Mouse (Mus musculus): ENCODE data around the gene Ttf2. TPM values are rescaled to one million over a fixed set of nuclear protein-coding genes. Genes with fewer than 3 reads are reported as not detected.
A peak's percentile ranks its signal among the peaks of the same experiment; 100 is the strongest.

Ttf2 gene
- polyA plus RNA-seq, 1 experiment from 2014 or later = 3.6 TPM

DNA sequence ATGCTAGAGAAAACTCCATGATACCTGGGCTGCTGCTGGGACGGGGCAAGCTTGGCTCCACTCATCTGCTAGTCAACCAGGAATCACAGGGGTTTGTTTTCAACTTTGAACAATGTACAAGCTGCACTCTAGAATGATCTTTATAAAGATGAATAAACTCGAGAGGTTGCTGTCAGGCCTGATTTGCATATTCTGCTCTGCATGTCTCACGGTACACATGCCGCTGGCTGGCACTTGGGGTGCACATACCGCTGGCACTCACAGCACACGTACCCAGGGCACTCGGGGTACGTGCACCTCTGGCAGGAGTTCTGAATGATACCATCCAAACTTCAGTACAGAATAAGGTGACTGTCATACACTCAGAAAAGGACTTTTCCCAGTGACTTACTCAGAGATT lies 43.1 kb upstream of the Ttf2 start:
- ATAC-seq (no peak), DNase-seq (ENCODE audit: low spot score) (no peak)
- Histone ChIP-seq H3K9me3 (ENCODE audit: low read length) (no peaks in the 10 kb centered on the region), H3K4me2 (replicated peaks; ENCODE audit: low read depth, low read length) (no peak overlapping the region), H3K36me3 (ENCODE audit: insufficient read depth, low read length) (no peaks in the 10 kb centered on the region), H3K9ac (replicated peaks; ENCODE audit: low read depth) (no peak overlapping the region), H3K27me3 (replicated peaks; ENCODE audit: insufficient read depth, low read length) (no peaks in the 10 kb centered on the region), H3K4me3 (ENCODE audit: low read depth, low read length) (no peak overlapping the region), H3K27ac (ENCODE audit: low read length) (no peak overlapping the region), H3K4me1 (ENCODE audit: insufficient read depth, low read depth, low read length) (no peaks in the 10 kb centered on the region; the same call in 1 of the 2 replicates)
- TF ChIP-seq EP300 (IDR thresholded peaks at IDR 0.05) = no peak
- no peak for TF ChIP-seq CTCF (IDR thresholded peaks at IDR 0.05)
- 82% methylated on average over 8 of the region's 8 CpGs for WGBS

DNA sequence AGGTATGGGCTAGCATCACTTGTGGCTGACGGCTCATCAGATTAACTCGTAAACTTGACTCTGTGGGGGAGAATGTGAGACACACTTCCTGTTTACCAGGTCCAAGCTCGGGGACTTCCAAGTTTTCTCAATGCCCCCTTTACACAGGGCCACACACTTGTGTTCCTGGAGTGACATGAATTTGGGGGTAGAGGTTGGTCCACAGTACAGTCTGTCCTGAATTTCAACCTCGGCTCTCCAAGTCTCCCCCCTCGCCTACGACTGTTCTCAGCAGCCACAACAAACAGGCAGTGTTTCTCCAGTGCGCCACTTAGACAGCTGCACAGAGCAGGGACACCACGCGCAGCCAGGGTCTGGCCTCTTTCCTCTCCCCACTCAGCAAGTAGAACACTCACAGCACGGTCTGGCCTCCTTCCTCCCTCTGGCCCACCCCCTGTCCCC lies 42.7 kb upstream of the Ttf2 start:
- WGBS = 30% methylated on average over 10 of the region's 10 CpGs
- Histone ChIP-seq H3K4me2 (replicated peaks; ENCODE audit: low read depth, low read length) (no peak overlapping the region), H3K27me3 (replicated peaks; ENCODE audit: insufficient read depth, low read length) (no peaks in the 10 kb centered on the region), H3K36me3 (ENCODE audit: insufficient read depth, low read length) (no peaks in the 10 kb centered on the region), H3K9ac (replicated peaks; ENCODE audit: low read depth) (no peak overlapping the region), H3K27ac (ENCODE audit: low read length) (no peak overlapping the region), H3K9me3 (ENCODE audit: low read length) (no peaks in the 10 kb centered on the region), H3K4me1 (ENCODE audit: insufficient read depth, low read depth, low read length) (no peaks in the 10 kb centered on the region; the same call in 1 of the 2 replicates), H3K4me3 (ENCODE audit: low read depth, low read length) (no peak overlapping the region)
- ATAC-seq = peak; percentile 77
- TF ChIP-seq CTCF (IDR thresholded peaks at IDR 0.05) (no peak), EP300 (IDR thresholded peaks at IDR 0.05) (0 out of 2 replicates have a peak, but pooled peaks have one; percentile 33)
- DNase-seq (ENCODE audit: low spot score) = peak; percentile 27

DNA sequence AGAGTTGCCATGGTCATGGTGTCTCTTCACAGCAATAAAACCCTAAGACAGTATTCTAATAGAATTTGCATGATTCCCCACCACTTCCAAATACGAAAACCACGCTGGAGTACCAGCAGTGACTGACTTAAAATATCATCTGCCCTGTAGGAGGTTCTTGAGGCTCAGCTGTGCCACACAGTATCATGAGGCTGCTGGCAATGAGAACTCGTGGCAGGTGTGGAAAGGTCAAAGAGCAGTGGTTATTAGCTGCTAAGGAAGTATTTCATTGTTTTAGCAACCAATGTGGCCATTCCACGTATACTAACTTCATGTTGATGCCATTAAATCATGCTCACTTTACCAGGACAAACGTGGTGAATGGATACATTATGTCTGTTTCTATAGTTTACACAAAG lies 41.7 kb upstream of the Ttf2 start:
- WGBS = 58% methylated on average over 5 of the region's 5 CpGs
- ATAC-seq (no peak), DNase-seq (ENCODE audit: low spot score) (no peak)
- H3K27ac ChIP-seq (ENCODE audit: low read length) = no peak overlapping the region
- no peaks in the 10 kb centered on the region for H3K36me3 ChIP-seq (ENCODE audit: insufficient read depth, low read length)
- TF ChIP-seq EP300 (IDR thresholded peaks at IDR 0.05) (no peak), CTCF (IDR thresholded peaks at IDR 0.05) (no peak)
- H3K9me3 ChIP-seq (ENCODE audit: low read length) = no peaks in the 10 kb centered on the region
- no peak overlapping the region for H3K9ac ChIP-seq (replicated peaks; ENCODE audit: low read depth)
- H3K27me3 ChIP-seq (replicated peaks; ENCODE audit: insufficient read depth, low read length) = no peaks in the 10 kb centered on the region
- H3K4me1 ChIP-seq (ENCODE audit: insufficient read depth, low read depth, low read length) = no peaks in the 10 kb centered on the region; the same call in 1 of the 2 replicates
- H3K4me3 ChIP-seq (ENCODE audit: low read depth, low read length) = no peak overlapping the region
- no peak overlapping the region for H3K4me2 ChIP-seq (replicated peaks; ENCODE audit: low read depth, low read length)

DNA sequence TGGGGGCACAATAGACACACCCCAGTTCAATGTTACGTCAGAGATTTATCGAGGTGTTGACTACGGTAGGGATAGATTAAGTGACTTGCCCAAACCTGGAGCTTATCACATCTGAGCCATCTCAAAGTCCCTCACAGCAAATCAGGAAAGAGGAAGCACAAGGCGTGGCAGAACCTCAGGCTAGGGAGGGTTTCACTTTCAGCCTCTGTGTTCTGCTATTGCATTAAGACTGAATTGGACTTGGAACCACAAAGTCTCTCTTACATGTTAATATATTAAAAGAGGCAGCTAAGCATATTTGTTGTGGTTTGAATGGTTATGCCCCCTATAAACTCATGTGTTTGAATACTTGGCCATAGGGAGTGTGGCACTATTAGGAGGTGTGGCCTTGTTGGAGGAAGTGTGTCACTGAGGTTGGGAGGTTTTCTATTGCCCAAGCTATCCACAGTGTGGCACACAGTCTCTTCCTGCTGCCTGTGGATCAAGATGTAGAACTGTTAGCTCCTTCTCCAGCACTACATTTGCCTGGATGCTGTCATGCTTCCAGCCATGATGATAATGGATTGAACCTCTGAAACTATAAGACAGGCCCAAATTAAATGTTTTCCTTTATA lies 41.2 kb upstream of the Ttf2 start:
- 82% methylated on average over 4 of the region's 4 CpGs for WGBS
- H3K9me3 ChIP-seq (ENCODE audit: low read length) = no peaks in the 10 kb centered on the region
- H3K36me3 ChIP-seq (ENCODE audit: insufficient read depth, low read length) = no peaks in the 10 kb centered on the region
- no peak overlapping the region for H3K4me2 ChIP-seq (replicated peaks; ENCODE audit: low read depth, low read length)
- no peak overlapping the region for H3K9ac ChIP-seq (replicated peaks; ENCODE audit: low read depth)
- H3K4me1 ChIP-seq (ENCODE audit: insufficient read depth, low read depth, low read length) = no peaks in the 10 kb centered on the region; the same call in 1 of the 2 replicates
- peak; percentile 50 for DNase-seq (ENCODE audit: low spot score)
- H3K27ac ChIP-seq (ENCODE audit: low read length) = no peak overlapping the region
- H3K27me3 ChIP-seq (replicated peaks; ENCODE audit: insufficient read depth, low read length) = no peaks in the 10 kb centered on the region
- ATAC-seq = peak; percentile 55; the same call in 1 of the 2 replicates
- TF ChIP-seq EP300 (IDR thresholded peaks at IDR 0.05) (no peak), CTCF (IDR thresholded peaks at IDR 0.05) (peak; percentile 29)
- no peak overlapping the region for H3K4me3 ChIP-seq (ENCODE audit: low read depth, low read length)

DNA sequence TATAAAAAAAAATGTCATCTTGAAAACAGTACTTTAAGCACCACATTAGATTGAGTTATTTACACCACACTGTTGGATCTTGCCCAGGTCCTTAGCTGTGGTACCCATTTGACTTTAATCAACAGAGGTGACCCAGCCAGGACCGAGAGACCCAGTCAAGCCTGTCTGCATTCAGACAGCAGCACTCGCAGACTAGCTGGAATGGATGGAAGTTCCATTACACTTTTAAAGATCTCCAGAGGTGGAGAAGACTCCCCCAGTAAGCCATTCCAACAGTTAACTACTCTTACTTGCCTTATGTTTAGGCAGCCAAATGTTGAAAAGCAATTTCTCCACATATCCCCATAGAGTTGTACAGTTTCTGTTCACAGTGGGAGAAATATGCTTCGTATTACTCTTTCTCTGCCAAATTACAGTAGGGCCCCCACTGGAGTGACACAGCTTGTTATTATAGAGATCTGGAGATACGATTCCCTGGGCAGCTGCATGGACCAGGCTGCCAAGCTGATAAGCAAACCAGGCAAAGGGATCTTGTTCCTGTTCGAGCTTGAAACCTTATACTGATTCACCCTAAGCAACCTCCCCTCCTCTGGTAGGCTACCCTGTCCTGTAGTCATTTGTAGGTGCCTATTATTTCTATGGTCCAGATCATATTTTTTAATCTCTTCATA lies 37.8 kb upstream of the Ttf2 start:
- no peak overlapping the region for H3K4me3 ChIP-seq (ENCODE audit: low read depth, low read length)
- H3K9me3 ChIP-seq (ENCODE audit: low read length) = no peaks in the 10 kb centered on the region
- TF ChIP-seq CTCF (IDR thresholded peaks at IDR 0.05) (no peak), EP300 (IDR thresholded peaks at IDR 0.05) (no peak)
- no peaks in the 10 kb centered on the region; the same call in 1 of the 2 replicates for H3K4me1 ChIP-seq (ENCODE audit: insufficient read depth, low read depth, low read length)
- whole genome bisulfite sequencing = 62% methylated on average over 5 of the region's 5 CpGs
- DNase-seq (ENCODE audit: low spot score) = no peak
- ATAC-seq = no peak
- H3K36me3 ChIP-seq (ENCODE audit: insufficient read depth, low read length) = no peaks in the 10 kb centered on the region
- no peak overlapping the region for H3K27ac ChIP-seq (ENCODE audit: low read length)
- no peak overlapping the region for H3K9ac ChIP-seq (replicated peaks; ENCODE audit: low read depth)
- H3K4me2 ChIP-seq (replicated peaks; ENCODE audit: low read depth, low read length) = no peak overlapping the region
- H3K27me3 ChIP-seq (replicated peaks; ENCODE audit: insufficient read depth, low read length) = no peaks in the 10 kb centered on the region

DNA sequence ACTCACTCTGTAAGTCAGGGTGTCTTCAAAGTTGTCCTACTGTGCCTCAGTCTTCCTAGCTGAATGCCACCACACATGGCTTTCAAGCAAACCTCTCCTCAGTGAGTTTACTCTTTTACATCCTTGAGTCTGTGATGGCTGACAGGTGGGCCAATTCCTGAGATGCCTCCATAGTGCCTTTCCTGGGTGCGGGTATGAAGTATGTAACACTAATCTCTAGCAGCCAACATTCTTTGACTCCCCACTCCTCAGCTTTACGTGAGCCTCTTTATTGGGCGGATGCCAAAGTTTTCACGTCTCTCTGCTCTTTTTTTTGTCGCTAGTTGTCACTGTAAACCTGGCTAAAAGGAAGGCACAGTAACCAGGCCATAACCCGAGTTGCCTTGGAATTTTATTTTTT lies 35.9 kb upstream of the Ttf2 start:
- Histone ChIP-seq H3K4me2 (replicated peaks; ENCODE audit: low read depth, low read length) (no peak overlapping the region), H3K4me1 (ENCODE audit: insufficient read depth, low read depth, low read length) (no peaks in the 10 kb centered on the region), H3K36me3 (ENCODE audit: insufficient read depth, low read length) (no peaks in the 10 kb centered on the region), H3K27ac (ENCODE audit: low read length) (no peak overlapping the region), H3K9ac (replicated peaks; ENCODE audit: low read depth) (no peak overlapping the region), H3K9me3 (ENCODE audit: low read length) (no peaks in the 10 kb centered on the region), H3K4me3 (ENCODE audit: low read depth, low read length) (no peak overlapping the region), H3K27me3 (replicated peaks; ENCODE audit: insufficient read depth, low read length) (no peaks in the 10 kb centered on the region)
- DNase-seq (ENCODE audit: low spot score) = peak; percentile 34
- TF ChIP-seq CTCF (IDR thresholded peaks at IDR 0.05) (no peak; the same call in 1 of the 2 replicates), EP300 (IDR thresholded peaks at IDR 0.05) (peak; percentile 38)
- 50% methylated on average over 6 of the region's 6 CpGs for WGBS
- peak; percentile 67; the same call in 1 of the 2 replicates for ATAC-seq
